Comparison of ENCODE assay signal across 20 mouse cellular contexts in the genomic region with DNA sequence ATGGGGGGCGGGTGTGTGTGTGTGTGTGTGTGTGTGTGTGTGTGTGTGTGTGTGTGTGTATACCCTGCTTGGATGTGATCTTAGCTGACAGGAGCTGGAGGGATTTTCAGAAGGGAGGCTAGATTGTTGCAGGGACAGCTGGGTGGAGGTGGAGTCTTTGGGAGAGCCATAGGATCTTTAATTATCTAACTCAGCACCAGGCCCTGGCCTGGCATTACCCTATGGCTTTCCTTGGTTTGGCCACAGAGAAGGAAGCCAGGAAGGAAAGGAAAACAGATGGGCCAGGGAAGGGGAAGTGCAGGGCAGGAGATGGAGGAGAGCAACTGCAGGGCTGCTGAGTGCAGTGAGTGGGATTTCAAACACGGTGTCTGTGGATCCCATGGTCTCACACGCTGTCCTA. TPM values are rescaled to one million over a fixed set of nuclear protein-coding genes. Genes with fewer than 3 reads are reported as not detected.
A peak's percentile ranks its signal among the peaks of the same experiment; 100 is the strongest.
DNase-seq lines count a peak whose midpoint lies in the region; ATAC-seq lines count a peak whose summit lies in the region.
"Had no signal": no experiment of that assay in that cellular context is flagged by ENCODE, and none has a peak within 500 bp of the region (broad histone marks: within the 10 kb centered on the region; RNA-seq: fewer than 3 reads in every experiment).

No protein-coding gene starts in this region.

- intact Hi-C loops in left cerebral cortex, postnatal 4 days (cut with DNase I): no loop called here

- no peaks in the 10 kb centered on the region for H3K36me3 ChIP-seq in forebrain, embryonic 13.5 days (ENCODE audit: poor library complexity, severe bottlenecking)
- H3K36me3 ChIP-seq: forebrain, embryonic 12.5 days; limb, embryonic 10.5 days; neural tube, embryonic 15.5 days had no signal

- H3K4me3 ChIP-seq in forebrain, embryonic 13.5 days: no peak overlapping the region
- H3K4me3 ChIP-seq: forebrain, embryonic 12.5 days; limb, embryonic 10.5 days; myocyte; neural tube, embryonic 15.5 days had no signal

- peak; percentile 62 for DNase-seq in left cerebral cortex, postnatal 4 days
- no peak for DNase-seq in left cerebral cortex, adult 18-20 months (ENCODE audit: low spot score in 2 of 2)
- peak; percentile 59 to 72 for DNase-seq in cerebellum, adult 18-20 months
- peak; percentile 71 to 80 for DNase-seq in cerebellum, postnatal 10 days
- no peak for DNase-seq in adrenal gland, adult 2 months
- DNase-seq: adrenal gland, adult 8-10 months; gastrocnemius, postnatal 10 days; liver, postnatal 0 days; lung, postnatal 10 days; midbrain, embryonic 14.5 days had no signal

- H3K9me3 ChIP-seq in forebrain, embryonic 13.5 days (replicated peaks): no peaks in the 10 kb centered on the region
- H3K9me3 ChIP-seq: forebrain, embryonic 12.5 days; limb, embryonic 10.5 days; neural tube, embryonic 15.5 days had no signal

- peaks cover 49% of the 10 kb centered on the region for H3K4me1 ChIP-seq in forebrain, embryonic 13.5 days

- no peak overlapping the region for H3K9ac ChIP-seq in forebrain, embryonic 13.5 days
- H3K9ac ChIP-seq: forebrain, embryonic 12.5 days; hindbrain, embryonic 14.5 days; liver, postnatal 0 days; neural tube, embryonic 15.5 days had no signal

- 94% methylated on average over 3 of the region's 3 CpGs for WGBS in forebrain, embryonic 13.5 days

- no peak overlapping the region for H3K27ac ChIP-seq in forebrain, embryonic 13.5 days
- H3K27ac ChIP-seq: forebrain, embryonic 12.5 days; hindbrain, embryonic 14.5 days; kidney, postnatal 0 days; limb, embryonic 10.5 days; neural tube, embryonic 15.5 days; stomach, postnatal 0 days had no signal

- 0 out of 2 replicates have a peak, but pooled peaks cover under 1% of the 10 kb centered on the region for H3K27me3 ChIP-seq in forebrain, embryonic 13.5 days
- H3K27me3 ChIP-seq: forebrain, embryonic 12.5 days; neural tube, embryonic 15.5 days had no signal

- H3K4me2 ChIP-seq in forebrain, embryonic 13.5 days: no peak overlapping the region
- H3K4me2 ChIP-seq: forebrain, embryonic 12.5 days; hindbrain, embryonic 14.5 days; neural tube, embryonic 15.5 days had no signal

- peak; percentile 40 for ATAC-seq in megakaryocyte progenitor cell, adult 5-6 weeks (replicated peaks; ENCODE audit: poor library complexity)
- no peak for ATAC-seq in forebrain, embryonic 13.5 days
- ATAC-seq: intestine, postnatal 0 days; liver, postnatal 0 days had no signal

RNA-seq across cellular contexts. Expression of a gene that starts 18.8 kb away (rescaled TPM):
- total RNA-seq in left cerebral cortex, postnatal 4 days (2021): 10 to 100 TPM; 25.5 to 30.8 TPM
- 10 to 100 TPM; 12.7 to 20.8 TPM for total RNA-seq in left cerebral cortex, adult 18-20 months (2021)
- 9.0 and 10.3 TPM in 2 replicates for total RNA-seq in megakaryocyte progenitor cell, adult 5-6 weeks (2015)
- 4.7 and 6.6 TPM in 2 replicates for total RNA-seq in megakaryocyte progenitor cell, adult 5-6 weeks (2017)
- 8.4 and 8.5 TPM in 2 replicates for polyA plus RNA-seq in forebrain, embryonic 13.5 days (2015; fragmentation: Nextera tagmentation; extraction: Ambion mirVana)
- total RNA-seq in adrenal gland, adult 2 months (2021): 10 to 100 TPM; 26.6 to 30.2 TPM
- 7.5 and 8.1 TPM in 2 replicates for polyA plus RNA-seq in adrenal gland, adult 2 months (2012; rRNA removed)

Comparison
In these comparisons a context has a peak if more than half of its experiments do, and no peak if none do; other contexts are left out.
1. DNase-seq: peak in left cerebral cortex, postnatal 4 days (single experiment), cerebellum, adult 18-20 months (2 of 2) and cerebellum, postnatal 10 days (2 of 2); none in left cerebral cortex, adult 18-20 months (0 of 2) and adrenal gland, adult 2 months (single experiment).